Mouse (Mus musculus) heart, postnatal 10 days (tissue): ENCODE data around the gene Ccdc155. TPM values are rescaled to one million over a fixed set of nuclear protein-coding genes. Genes with fewer than 3 reads are reported as not detected.
"Not testable (repeated sequence)": the region's sequence is repeated elsewhere in the genome, so short reads cannot be mapped to it uniquely, and the experiment has no call there.

ENCODE experiments used
- DNase-seq, 2 experiments: peaks; one replicate each; pipeline ENCODE4 v3.0.0; 2021
- intact Hi-C: fragments of 180-260 bp; cut with DNase I; formaldehyde crosslinking; loops from one replicate; pipeline ENCODE4 v1.15.1; 2025
- total RNA-seq, 2 experiments: library from RNA; stranded (reverse); gene quantifications; 2 replicates each; pipeline ENCODE4 v1.2.3; 2021

Ccdc155 gene
- total RNA-seq, 2 experiments from 2014 or later: not detected

GRCm38 (mm10) chr7:45192585-45193310 is 11.9 kb downstream of the Ccdc155 start:
- no peak for DNase-seq
- intact Hi-C loops: no loop called here

GRCm38 (mm10) chr7:45191803-45192363 is 12.8 kb downstream of the Ccdc155 start:
- no peak for DNase-seq
- intact Hi-C loops: no loop called here

GRCm38 (mm10) chr7:45191161-45191560 is 13.5 kb downstream of the Ccdc155 start:
- DNase-seq: peak in 1 of 2 experiments; percentile 19

GRCm38 (mm10) chr7:45190186-45190585 is 14.5 kb downstream of the Ccdc155 start:
- intact Hi-C loops: no loop called here

More at GRCm38 (mm10) chr7:45191161-45191560, 13.5 kb downstream of the Ccdc155 start:
- intact Hi-C loops: no loop called here

GRCm38 (mm10) chr7:45189600-45189999 is 15.1 kb downstream of the Ccdc155 start:
- intact Hi-C loops: no loop called here

More at GRCm38 (mm10) chr7:45190186-45190585, 14.5 kb downstream of the Ccdc155 start:
- no peak for DNase-seq

GRCm38 (mm10) chr7:45185921-45186320 is 18.8 kb downstream of the Ccdc155 start:
- intact Hi-C loops: no loop called here

More at GRCm38 (mm10) chr7:45189600-45189999, 15.1 kb downstream of the Ccdc155 start:
- no peak for DNase-seq

GRCm38 (mm10) chr7:45183672-45184071 is 21.0 kb downstream of the Ccdc155 start:
- intact Hi-C loops: no loop called here
- no peak for DNase-seq

More at GRCm38 (mm10) chr7:45185921-45186320, 18.8 kb downstream of the Ccdc155 start:
- no peak for DNase-seq

GRCm38 (mm10) chr7:45182606-45183005 is 22.1 kb downstream of the Ccdc155 start:
- no peak for DNase-seq
- intact Hi-C loops: no loop called here

- DNase-seq: peak; percentile 92 to 93
- intact Hi-C loops: no loop called here
Measured at GRCm38 (mm10) chr7:45182199-45182601, 22.5 kb downstream of the Ccdc155 start.

- intact Hi-C loops: no loop called here
- peak; percentile 11 to 24 for DNase-seq
Measured at GRCm38 (mm10) chr7:45181540-45181939, 23.2 kb downstream of the Ccdc155 start.

GRCm38 (mm10) chr7:45180896-45181477 is 23.7 kb downstream of the Ccdc155 start, which contains the start of gene Pth2:
Pth2 (plus strand) TSS chr7:45180995.
- intact Hi-C loops: no loop called here

GRCm38 (mm10) chr7:45179469-45179868 is 25.2 kb downstream of the Ccdc155 start, which contains the start of gene Gfy:
Gfy (minus strand) TSS chr7:45179569.
- intact Hi-C loops: no loop called here
- no peak for DNase-seq

More at GRCm38 (mm10) chr7:45180896-45181477, 23.7 kb downstream of the Ccdc155 start, which contains the start of gene Pth2:
- no peak for DNase-seq

- intact Hi-C loops: no loop called here
- no peak for DNase-seq
Measured at GRCm38 (mm10) chr7:45178550-45178949, 26.1 kb downstream of the Ccdc155 start.

GRCm38 (mm10) chr7:45176356-45176755 is 28.3 kb downstream of the Ccdc155 start:
- intact Hi-C loops: no loop called here

GRCm38 (mm10) chr7:45175929-45176328 is 28.8 kb downstream of the Ccdc155 start:
- intact Hi-C loops: no loop called here
- DNase-seq: no peak

More at GRCm38 (mm10) chr7:45176356-45176755, 28.3 kb downstream of the Ccdc155 start:
- DNase-seq: no peak

- DNase-seq: no peak
- intact Hi-C loops: no loop called here
Measured at GRCm38 (mm10) chr7:45175398-45175797, 29.3 kb downstream of the Ccdc155 start.

GRCm38 (mm10) chr7:45174567-45175280 is 30.0 kb downstream of the Ccdc155 start:
- intact Hi-C loops: no loop called here
- DNase-seq: no peak

- intact Hi-C loops, DNase-seq: not testable (repeated sequence)
Measured at GRCm38 (mm10) chr7:45173772-45174171, 30.9 kb downstream of the Ccdc155 start.

GRCm38 (mm10) chr7:45172974-45173373 is 31.7 kb downstream of the Ccdc155 start:
- intact Hi-C loops: no loop called here
- no peak for DNase-seq

GRCm38 (mm10) chr7:45169495-45169894 is 35.2 kb downstream of the Ccdc155 start:
- intact Hi-C loops: no loop called here
- DNase-seq: no peak

GRCm38 (mm10) chr7:45168656-45169055 is 36.0 kb downstream of the Ccdc155 start:
- DNase-seq: no peak
- intact Hi-C loops: no loop called here
